Mouse (Mus musculus) stomach, adult 2 months (tissue): ENCODE data around the gene Fermt1. TPM values are rescaled to one million over a fixed set of nuclear protein-coding genes. Genes with fewer than 3 reads are reported as not detected.

Source experiments
- polyA plus RNA-seq: library from polyadenylated mRNA; depleted of rRNA; stranded (reverse); fragments of >200 nt; gene quantifications from 2 replicates; pipeline ENCODE4 v1.2.3, GENCODE M21; 2012; rRNA removed

Fermt1 gene
- polyA plus RNA-seq, result 9.8 and 10.3 TPM in 2 replicates

GRCm38 (mm10) chr2:132945326-132946207 is at the start of gene Fermt1:
TSS of gene Fermt1 (minus strand) at chr2:132945906.

DNA sequence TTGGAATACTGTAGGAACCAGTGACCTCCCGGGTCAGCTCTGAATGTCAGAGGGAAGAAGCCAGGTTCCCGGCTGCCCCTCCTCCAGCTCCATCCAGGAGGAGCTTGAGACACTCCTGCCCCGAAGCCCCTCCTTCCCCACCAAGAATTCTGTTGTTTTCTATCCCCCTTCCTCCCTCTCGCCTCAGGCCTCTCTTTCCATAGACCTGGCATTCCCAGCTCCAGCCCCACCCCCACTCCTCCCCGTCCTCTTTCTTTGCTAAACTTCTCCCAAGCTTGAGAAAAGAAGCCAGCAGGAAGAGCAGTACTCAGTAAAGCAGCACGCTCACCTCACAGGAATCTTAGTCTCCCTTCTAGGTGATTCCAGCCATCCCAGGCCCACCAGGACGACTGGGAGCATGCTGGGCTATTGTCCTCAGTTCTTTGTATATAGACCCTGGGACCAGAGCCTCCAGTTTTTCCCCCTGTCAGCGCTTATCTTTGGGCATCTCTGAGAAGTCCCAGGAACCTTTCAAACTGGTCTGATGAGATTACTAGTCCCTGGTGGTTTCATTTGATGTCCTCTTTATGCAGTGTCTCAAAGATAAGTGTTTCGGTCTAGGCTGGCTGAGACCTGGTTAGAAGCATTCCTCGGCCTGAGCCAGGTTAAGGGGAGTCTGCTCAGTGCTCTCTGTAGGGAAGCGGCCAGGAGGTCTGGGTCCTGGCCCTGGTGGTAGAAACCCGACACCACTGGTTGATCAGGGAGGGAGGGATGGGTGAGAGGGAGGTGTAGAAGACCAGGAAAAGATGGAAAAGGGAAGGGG is 64.7 kb downstream of the Fermt1 start, which contains the start of gene Lrrn4:
Lrrn4 (minus strand) TSS at position 48 of the 802 bp plus-strand sequence.

Other genes starting within 250 kb of the Fermt1 start
- gene Chgb, start 164.6 kb downstream of the Fermt1 start, polyA plus RNA-seq, result 3.8 and 7.4 TPM in 2 replicates
- gene Trmt6, start 129.9 kb downstream of the Fermt1 start, polyA plus RNA-seq, result 0.34 and 0.58 TPM in 2 replicates
- gene Mcm8, start 129.8 kb downstream of the Fermt1 start, polyA plus RNA-seq, result 0.31 and 0.54 TPM in 2 replicates
- gene Crls1, start 99.2 kb downstream of the Fermt1 start, polyA plus RNA-seq, result 11.9 and 25.0 TPM in 2 replicates
- 0.93 and 1.7 TPM in 2 replicates for gene Lrrn4, start 65.0 kb downstream of the Fermt1 start, polyA plus RNA-seq